Comparison of ENCODE assay signal across 8 mouse cellular contexts in genomic region chr13:73748663-73749440, GRCm38 (mm10). TPM values are rescaled to one million over a fixed set of nuclear protein-coding genes. Genes with fewer than 3 reads are reported as not detected.
A peak's percentile ranks its signal among the peaks of the same experiment; 100 is the strongest.
DNase-seq lines count a peak whose midpoint lies in the region; ATAC-seq and TF ChIP-seq lines count a peak whose summit lies in the region.

No protein-coding gene starts in this region.

- no peak for DNase-seq in hindbrain, embryonic 11.5 days (ENCODE audit: low spot score)
- DNase-seq in intestine, embryonic 14.5 days (ENCODE audit: low spot score): no peak
- no peak for DNase-seq in left cerebral cortex, postnatal 14 days (ENCODE audit: low spot score in 2 of 2)
- no peak for DNase-seq in cerebellum, adult 9-10 months

- no peak overlapping the region for H3K4me3 ChIP-seq in hindbrain, embryonic 13.5 days
- H3K4me3 ChIP-seq in hindbrain, embryonic 11.5 days (ENCODE audit: low read depth, low read length): no peak overlapping the region
- H3K4me3 ChIP-seq in E14TG2a.4 (replicated peaks; ENCODE audit: low read length): 0 out of 2 replicates have a peak overlapping the region, but pooled peaks have one; percentile 17
- no peak overlapping the region for H3K4me3 ChIP-seq in intestine, embryonic 14.5 days (ENCODE audit: low read depth, low read length)

- H3K9ac ChIP-seq in hindbrain, embryonic 13.5 days: no peak overlapping the region; the same call in 1 of the 2 replicates
- H3K9ac ChIP-seq in hindbrain, embryonic 11.5 days (ENCODE audit: low read depth, low read length): no peak overlapping the region
- no peak overlapping the region for H3K9ac ChIP-seq in intestine, embryonic 14.5 days (ENCODE audit: low read length)

- 0 out of 2 replicates have a peak, but pooled peaks have one; percentile 5 for TF ChIP-seq CTCF in E14TG2a.4 (conservative IDR thresholded peaks at IDR 0.05; ENCODE audit: low read length)

- no peak overlapping the region for H3K4me2 ChIP-seq in hindbrain, embryonic 13.5 days
- H3K4me2 ChIP-seq in hindbrain, embryonic 11.5 days (replicated peaks; ENCODE audit: low read depth, low read length): no peak overlapping the region
- no peak overlapping the region for H3K4me2 ChIP-seq in intestine, embryonic 14.5 days (ENCODE audit: low read length)

- H3K4me1 ChIP-seq in hindbrain, embryonic 13.5 days (replicated peaks): peaks cover 15% of the 10 kb centered on the region
- H3K4me1 ChIP-seq in hindbrain, embryonic 11.5 days (replicated peaks; ENCODE audit: control insufficient read depth, insufficient read depth, low read length): peaks cover 5% of the 10 kb centered on the region; the same call in 1 of the 2 replicates
- H3K4me1 ChIP-seq in E14TG2a.4 (replicated peaks; ENCODE audit: low read depth, low read length): peaks cover 50% of the 10 kb centered on the region
- peaks cover 3% of the 10 kb centered on the region; the same call in 1 of the 2 replicates for H3K4me1 ChIP-seq in intestine, embryonic 14.5 days (replicated peaks; ENCODE audit: control insufficient read depth, insufficient read depth, low read length)

- no peaks in the 10 kb centered on the region for H3K36me3 ChIP-seq in hindbrain, embryonic 13.5 days
- H3K36me3 ChIP-seq in hindbrain, embryonic 11.5 days (ENCODE audit: control insufficient read depth, insufficient read depth, low read length): no peaks in the 10 kb centered on the region
- no peaks in the 10 kb centered on the region for H3K36me3 ChIP-seq in E14TG2a.4 (ENCODE audit: insufficient read depth, low read length)
- H3K36me3 ChIP-seq in intestine, embryonic 14.5 days (ENCODE audit: control insufficient read depth, insufficient read depth, low read length): no peaks in the 10 kb centered on the region

- 0 out of 2 replicates have a peak overlapping the region, but pooled peaks have one; percentile 8 for H3K27ac ChIP-seq in hindbrain, embryonic 13.5 days
- H3K27ac ChIP-seq in hindbrain, embryonic 11.5 days (ENCODE audit: low read depth, low read length): no peak overlapping the region
- 0 out of 2 replicates have a peak overlapping the region, but pooled peaks have one; percentile 14 for H3K27ac ChIP-seq in intestine, embryonic 14.5 days (ENCODE audit: low read depth)

- WGBS in hindbrain, embryonic 13.5 days: 37% methylated on average over 15 of the region's 15 CpGs
- 38% methylated on average over 15 of the region's 15 CpGs for WGBS in hindbrain, embryonic 11.5 days
- WGBS in intestine, embryonic 14.5 days: 43% methylated on average over 15 of the region's 15 CpGs

- intact Hi-C loops in left cerebral cortex, postnatal 14 days (cut with DNase I): no loop called here

- ATAC-seq in hindbrain, embryonic 13.5 days (ENCODE audit: low FRiP score): no peak
- no peak for ATAC-seq in hindbrain, embryonic 11.5 days (ENCODE audit: low FRiP score)
- peak; percentile 57; the same call in 1 of the 2 replicates for ATAC-seq in intestine, embryonic 14.5 days (replicated peaks; ENCODE audit: low FRiP score, low TSS enrichment, low read depth)
- ATAC-seq in monocyte, adult 5-6 weeks (replicated peaks; ENCODE audit: insufficient number of reproducible peaks, low FRiP score, low TSS enrichment, poor library complexity, severe bottlenecking): peak; percentile 44; the same call in 1 of the 2 replicates
- no peak for ATAC-seq in megakaryocyte-erythroid progenitor cell, adult 5-6 weeks (replicated peaks; ENCODE audit: low FRiP score, low TSS enrichment, poor library complexity, severe bottlenecking)

- H3K9me3 ChIP-seq in hindbrain, embryonic 13.5 days: no peaks in the 10 kb centered on the region
- H3K9me3 ChIP-seq in hindbrain, embryonic 11.5 days (ENCODE audit: control insufficient read depth, low read length): no peaks in the 10 kb centered on the region
- H3K9me3 ChIP-seq in E14TG2a.4 (ENCODE audit: low read length): no peaks in the 10 kb centered on the region
- no peaks in the 10 kb centered on the region for H3K9me3 ChIP-seq in intestine, embryonic 14.5 days (ENCODE audit: control insufficient read depth, low read length)

- 0 out of 2 replicates have a peak, but pooled peaks cover 3% of the 10 kb centered on the region for H3K27me3 ChIP-seq in hindbrain, embryonic 13.5 days
- H3K27me3 ChIP-seq in hindbrain, embryonic 11.5 days (ENCODE audit: control insufficient read depth, insufficient read depth, low read length): no peaks in the 10 kb centered on the region
- H3K27me3 ChIP-seq in E14TG2a.4 (ENCODE audit: insufficient read depth, low read length): no peaks in the 10 kb centered on the region
- H3K27me3 ChIP-seq in intestine, embryonic 14.5 days (replicated peaks; ENCODE audit: control insufficient read depth, insufficient read depth, low read length): no peaks in the 10 kb centered on the region

RNA-seq across cellular contexts. Expression of gene Slc12a7, which starts 16.0 kb away (rescaled TPM):
- 14.3 and 14.9 TPM in 2 replicates for polyA plus RNA-seq in hindbrain, embryonic 13.5 days (2015; fragmentation: Nextera tagmentation; extraction: Ambion mirVana)
- 34.2 and 34.8 TPM in 2 replicates for polyA plus RNA-seq in hindbrain, embryonic 11.5 days (2014; fragmentation: Nextera tagmentation; extraction: Ambion mirVana)
- 32.8 and 33.1 TPM in 2 replicates for polyA plus RNA-seq in intestine, embryonic 14.5 days (2014; fragmentation: Nextera tagmentation; extraction: Ambion mirVana)
- total RNA-seq in monocyte, adult 5-6 weeks (2017): 13.8 to 45.3 TPM (median 22.3 TPM) in 3 replicates
- 13.3 and 15.4 TPM in 2 replicates for total RNA-seq in megakaryocyte-erythroid progenitor cell, adult 5-6 weeks (2014; fragmentation: Nextera tagmentation)
- 2.2 and 3.5 TPM in 2 replicates for total RNA-seq in megakaryocyte-erythroid progenitor cell, adult 5-6 weeks (2017)
- 1 to 10 TPM; 4.9 to 5.4 TPM for total RNA-seq in left cerebral cortex, postnatal 14 days (2021)

RNA-seq across cellular contexts. Expression of gene Slc6a19, which starts 44.2 kb away (rescaled TPM):
- polyA plus RNA-seq in hindbrain, embryonic 13.5 days (2015; fragmentation: Nextera tagmentation; extraction: Ambion mirVana): 0.18 and 0.29 TPM in 2 replicates
- not detected in 2 replicates for polyA plus RNA-seq in hindbrain, embryonic 11.5 days (2014; fragmentation: Nextera tagmentation; extraction: Ambion mirVana)
- polyA plus RNA-seq in intestine, embryonic 14.5 days (2014; fragmentation: Nextera tagmentation; extraction: Ambion mirVana): 0.13 and 0.28 TPM in 2 replicates
- 0.19 to 0.21 TPM in 2 of 3 replicates, not detected in the other for total RNA-seq in monocyte, adult 5-6 weeks (2017)
- total RNA-seq in megakaryocyte-erythroid progenitor cell, adult 5-6 weeks (2014; fragmentation: Nextera tagmentation): 2.0 and 5.1 TPM in 2 replicates
- not detected in 2 replicates for total RNA-seq in megakaryocyte-erythroid progenitor cell, adult 5-6 weeks (2017)
- total RNA-seq in left cerebral cortex, postnatal 14 days (2021): under 1 TPM in 1 of 2 experiments, not detected in 1; 0.09 TPM

Comparison
In these comparisons a context has a peak if more than half of its experiments do, and no peak if none do; other contexts are left out.
1. ATAC-seq: peak in intestine, embryonic 14.5 days (single experiment) and monocyte, adult 5-6 weeks (single experiment); none in hindbrain, embryonic 13.5 days (single experiment), hindbrain, embryonic 11.5 days (single experiment) and megakaryocyte-erythroid progenitor cell, adult 5-6 weeks (single experiment).